Mouse (Mus musculus): ENCODE results near the gene Pcolce2. TPM values are rescaled to one million over a fixed set of nuclear protein-coding genes. Genes with fewer than 3 reads are reported as not detected.

Pcolce2 gene
- total and polyA plus RNA-seq, 3 experiments, result not detected

DNA sequence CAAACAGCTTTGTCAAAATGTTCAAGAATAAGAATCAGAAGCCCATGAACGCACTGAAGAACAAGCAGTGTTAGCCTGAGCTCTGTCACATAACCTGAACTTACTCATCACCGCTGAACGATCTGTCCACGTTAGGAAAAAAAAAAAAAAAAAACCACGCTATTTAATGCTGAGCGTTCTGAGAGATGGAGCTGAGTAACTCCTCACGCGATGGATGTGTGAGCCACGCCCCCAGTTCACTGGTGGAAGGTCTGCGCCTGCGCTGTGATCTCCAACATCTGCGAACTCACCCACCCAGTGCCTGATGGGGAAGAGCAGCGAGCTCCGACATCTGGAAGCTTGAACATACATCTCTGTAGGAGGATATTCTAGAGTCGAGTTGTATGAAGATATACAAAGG lies 57.6 kb downstream of the Pcolce2 start:
- H3K27me3 ChIP-seq (ENCODE audit: control insufficient read depth in 1 of 2, insufficient read depth in 2 of 2, low read length in 2 of 2), result no peaks in the 10 kb centered on the region; a peak in 1 of 4 replicates
- H3K79me2 ChIP-seq (ENCODE audit: control insufficient read depth, insufficient read depth, low read length, poor library complexity), result no peaks in the 10 kb centered on the region; the same call in 1 of the 2 replicates
- peak; percentile 84 for DNase-seq (ENCODE audit: low read depth, low spot score)
- no peaks in the 10 kb centered on the region for H3K9me3 ChIP-seq (replicated peaks; ENCODE audit: insufficient read depth, low read length)
- H3K27ac ChIP-seq (ENCODE audit: control insufficient read depth, low read depth, low read length), result no peak overlapping the region
- H3K4me1 ChIP-seq (ENCODE audit: control insufficient read depth in 1 of 2, insufficient read depth in 2 of 2, low read length in 2 of 2), result peaks cover 2 to 4% of the 10 kb centered on the region in 2 experiments; a peak in 3 of 4 replicates
- TF ChIP-seq SIN3A (IDR thresholded peaks at IDR 0.05; ENCODE audit: low read length) (0 out of 2 replicates have a peak, but pooled peaks have one; percentile 9), NRF1 (IDR thresholded peaks at IDR 0.05; ENCODE audit: insufficient read depth, low read depth, low read length, poor library complexity, severe bottlenecking) (peak; percentile 74), MAFK (IDR thresholded peaks at IDR 0.05; ENCODE audit: borderline replicate concordance, low read depth, low read length) (no peak), MXI1 (IDR thresholded peaks at IDR 0.05; ENCODE audit: low read depth, low read length) (0 out of 2 replicates have a peak, but pooled peaks have one; percentile 50), ZNF384 (IDR thresholded peaks at IDR 0.05; ENCODE audit: low read depth, low read length) (0 out of 2 replicates have a peak, but pooled peaks have one; percentile 31), BHLHE40 (IDR thresholded peaks at IDR 0.05; ENCODE audit: borderline replicate concordance, low read depth, low read length) (peak; percentile 48; the same call in 1 of the 2 replicates)
- no peak overlapping the region for H3K9ac ChIP-seq (ENCODE audit: control insufficient read depth, low read depth, low read length, poor library complexity, severe bottlenecking)
- no peaks in the 10 kb centered on the region for H3K36me3 ChIP-seq (ENCODE audit: control insufficient read depth in 1 of 2, insufficient read depth in 2 of 2, low read length in 2 of 2)
- peak overlapping the region; percentile 82 to 90 for H3K4me3 ChIP-seq (ENCODE audit: control insufficient read depth in 1 of 2, insufficient read depth in 1 of 2, low read depth in 2 of 2, low read length in 2 of 2)

GRCm38 (mm10) chr9:95696581-95696980 lies 59.2 kb downstream of the Pcolce2 start:
- Histone ChIP-seq H3K27ac (ENCODE audit: control insufficient read depth, low read depth, low read length) (no peak overlapping the region), H3K27me3 (ENCODE audit: control insufficient read depth in 1 of 2, insufficient read depth in 2 of 2, low read length in 2 of 2) (no peaks in the 10 kb centered on the region; a peak in 1 of 4 replicates), H3K4me3 (ENCODE audit: control insufficient read depth in 1 of 2, insufficient read depth in 1 of 2, low read depth in 2 of 2, low read length in 2 of 2) (no peak overlapping the region), H3K79me2 (ENCODE audit: control insufficient read depth, insufficient read depth, low read length, poor library complexity) (no peaks in the 10 kb centered on the region; the same call in 1 of the 2 replicates), H3K4me1 (ENCODE audit: control insufficient read depth in 1 of 2, insufficient read depth in 2 of 2, low read length in 2 of 2) (peaks cover 2 to 4% of the 10 kb centered on the region in 2 experiments; a peak in 3 of 4 replicates), H3K36me3 (ENCODE audit: control insufficient read depth in 1 of 2, insufficient read depth in 2 of 2, low read length in 2 of 2) (no peaks in the 10 kb centered on the region), H3K9ac (ENCODE audit: control insufficient read depth, low read depth, low read length, poor library complexity, severe bottlenecking) (no peak overlapping the region), H3K9me3 (replicated peaks; ENCODE audit: insufficient read depth, low read length) (no peaks in the 10 kb centered on the region)
- TF ChIP-seq TCF12 (IDR thresholded peaks at IDR 0.05; ENCODE audit: low read depth, low read length) (no peak), MYB (IDR thresholded peaks at IDR 0.05; ENCODE audit: low read depth, low read length) (no peak), CTCF (IDR thresholded peaks at IDR 0.05 in 2 of 3, conservative IDR thresholded peaks at IDR 0.05 in 1 of 3; ENCODE audit: control insufficient read depth in 1 of 3, insufficient read depth in 1 of 3, low read depth in 2 of 3, low read length in 3 of 3, poor library complexity in 1 of 3, severe bottlenecking in 1 of 3) (no peak), RAD21 (IDR thresholded peaks at IDR 0.05; ENCODE audit: low read depth, low read length) (no peak), ELF1 (IDR thresholded peaks at IDR 0.05; ENCODE audit: low read depth, low read length) (no peak), ZNF384 (IDR thresholded peaks at IDR 0.05; ENCODE audit: low read depth, low read length) (no peak), GATA1 (IDR thresholded peaks at IDR 0.05; ENCODE audit: low read depth, low read length) (no peak), TAL1 (IDR thresholded peaks at IDR 0.05; ENCODE audit: low read length) (no peak), SMC3 (IDR thresholded peaks at IDR 0.05; ENCODE audit: low read depth, low read length) (no peak), BHLHE40 (IDR thresholded peaks at IDR 0.05; ENCODE audit: borderline replicate concordance, low read depth, low read length) (no peak), ZC3H11A (IDR thresholded peaks at IDR 0.05; ENCODE audit: low read depth, low read length) (no peak), CHD1 (IDR thresholded peaks at IDR 0.05; ENCODE audit: low read depth, low read length) (no peak)
- DNase-seq (ENCODE audit: low read depth, low spot score), result no peak

Measured in MEL (cell line).